Mouse (Mus musculus) C2C12 (cell line): ENCODE results near the gene Tsen54. TPM values are rescaled to one million over a fixed set of nuclear protein-coding genes. Genes with fewer than 3 reads are reported as not detected.

Experiments
- H3K27me3 ChIP-seq: one replicate; pipeline ENCODE4 v1.6.1; 2011; ENCODE audit not compliant: control insufficient read depth, insufficient read depth, insufficient read length
- H3K36me3 ChIP-seq: one replicate; pipeline ENCODE4 v1.6.1; 2011; ENCODE audit not compliant: control insufficient read depth, insufficient read depth
- H3K4me3 ChIP-seq: one replicate; pipeline ENCODE4 v1.5.1; 2011; ENCODE audit warnings: mild to moderate bottlenecking, control low read depth; ENCODE audit not compliant: poor library complexity, insufficient read depth, severe bottlenecking
- H3K79me2 ChIP-seq: one replicate; pipeline ENCODE4 v1.6.1; 2011; ENCODE audit not compliant: control insufficient read depth, insufficient read depth
- H3K79me3 ChIP-seq: one replicate; pipeline ENCODE4 v1.6.1; 2011; ENCODE audit warnings: low read depth, control low read depth
- H3ac ChIP-seq: one replicate; pipeline ENCODE3; 2011; ENCODE audit warnings: low read depth; ENCODE audit not compliant: control insufficient read depth, insufficient read length
- CEBPB ChIP-seq: IDR thresholded peaks from one replicate; pipeline ENCODE4 v1.6.1; 2011; ENCODE audit warnings: low read depth, mild to moderate bottlenecking, control low read depth, moderate library complexity
- CTCF ChIP-seq: IDR thresholded peaks from one replicate; pipeline ENCODE4 v1.5.1; 2011; ENCODE audit not compliant: control insufficient read depth, insufficient read depth, insufficient read length
- FOSL1 ChIP-seq: IDR thresholded peaks from one replicate; pipeline ENCODE4 v1.8.0; 2011; ENCODE audit warnings: mild to moderate bottlenecking, low read length; ENCODE audit not compliant: poor library complexity, insufficient read depth, severe bottlenecking
- MAX ChIP-seq: IDR thresholded peaks from one replicate; pipeline ENCODE4 v1.6.1; 2011; ENCODE audit warnings: mild to moderate bottlenecking, control low read depth
- MYOD1 ChIP-seq: IDR thresholded peaks from one replicate; pipeline ENCODE4 v1.6.1; 2011; ENCODE audit warnings: low read depth; ENCODE audit not compliant: control insufficient read depth, insufficient read length
- MYOG ChIP-seq: IDR thresholded peaks from one replicate; pipeline ENCODE4 v1.6.1; 2011; ENCODE audit not compliant: control insufficient read depth, insufficient read length; ENCODE audit errors: extremely low read depth
- USF1 ChIP-seq: IDR thresholded peaks from one replicate; pipeline ENCODE4 v1.6.1; 2011; ENCODE audit warnings: low read depth, mild to moderate bottlenecking, control low read depth, moderate library complexity
- long read RNA-seq, 2 experiments: library from polyadenylated mRNA; unstranded; transcript quantifications; one replicate each; pipeline ENCODE4 v2.0.0; 2019 to 2020
- polyA plus RNA-seq: library from polyadenylated mRNA; unstranded; fragments of >200 nt; fragmentation: generic; extraction: Trizol; gene quantifications from one replicate; pipeline ENCODE4 v1.2.1, GENCODE M21; 2012; ENCODE audit warnings: missing spikeins

Gene Tsen54
- 18.5 TPM for polyA plus RNA-seq
- long read RNA-seq, experiment 1, transcript Tsen54-201 (11 exons, 1,979 nt), result major isoform, 6 of 13 reads
- long read RNA-seq, experiment 1, partial matches to known transcripts, result 3 of 13 reads
- long read RNA-seq, experiment 1, other reads (novel, unspliced or antisense), result 4 of 13 reads
- long read RNA-seq, experiment 2, transcript Tsen54-201 (11 exons, 1,979 nt), result major isoform, 57 of 93 reads
- long read RNA-seq, experiment 2, partial matches to known transcripts, result 7 of 93 reads
- long read RNA-seq, experiment 2, other reads (novel, unspliced or antisense), result 29 of 93 reads

- TF ChIP-seq MYOD1 (no peak), USF1 (peak; percentile 23)
- Histone ChIP-seq H3K4me3 (peak within 1 kb of the TSS; percentile 69), H3ac (peak within 1 kb of the TSS; percentile 75), H3K79me3 (peaks cover 3% of the 10 kb centered on the region), H3K79me2 (peaks cover 8% of the 10 kb centered on the region), H3K27me3 (no peaks in the 10 kb centered on the region), H3K36me3 (no peaks in the 10 kb centered on the region)
Observed at GRCm38 (mm10) chr11:115814605-115815450, at the start of gene Tsen54. Gene Tsen54 (plus strand): TSS chr11:115814724.

GRCm38 (mm10) chr11:115765103-115765606 lies 49.4 kb upstream of the Tsen54 start, which contains the start of gene Tmem94:
Gene Tmem94 (plus strand): TSS chr11:115765433.
- Histone ChIP-seq H3K27me3 (no peaks in the 10 kb centered on the region), H3K4me3 (peak within 1 kb of the TSS; percentile 74), H3ac (peak within 1 kb of the TSS; percentile 35), H3K79me3 (no peaks in the 10 kb centered on the region), H3K36me3 (no peaks in the 10 kb centered on the region), H3K79me2 (peaks cover 26% of the 10 kb centered on the region)
- TF ChIP-seq MYOG (no peak), MYOD1 (no peak), MAX (peak; percentile 27)

- Histone ChIP-seq H3K79me2 (peaks cover 26% of the 10 kb centered on the region), H3K4me3 (peak overlapping the region; percentile 74), H3K36me3 (no peaks in the 10 kb centered on the region), H3K79me3 (no peaks in the 10 kb centered on the region), H3ac (peak overlapping the region; percentile 35), H3K27me3 (no peaks in the 10 kb centered on the region)
- TF ChIP-seq FOSL1, result no peak
Observed at GRCm38 (mm10) chr11:115765607-115766141, 48.9 kb upstream of the Tsen54 start.

- Histone ChIP-seq H3K79me2 (peaks cover 26% of the 10 kb centered on the region), H3K4me3 (peak overlapping the region; percentile 74), H3ac (peak overlapping the region; percentile 29), H3K27me3 (no peaks in the 10 kb centered on the region), H3K36me3 (no peaks in the 10 kb centered on the region), H3K79me3 (peaks cover 2% of the 10 kb centered on the region)
- TF ChIP-seq MYOD1, result no peak
Observed at GRCm38 (mm10) chr11:115766356-115766943, 48.1 kb upstream of the Tsen54 start.

- no peak overlapping the region for H3ac ChIP-seq
- H3K4me3 ChIP-seq, result no peak overlapping the region
- peaks cover 2% of the 10 kb centered on the region for H3K79me3 ChIP-seq
- H3K79me2 ChIP-seq, result peaks cover 26% of the 10 kb centered on the region
- no peaks in the 10 kb centered on the region for H3K27me3 ChIP-seq
- no peak for TF ChIP-seq MAX
- TF ChIP-seq USF1, result peak; percentile 1
- no peaks in the 10 kb centered on the region for H3K36me3 ChIP-seq
Observed at GRCm38 (mm10) chr11:115766981-115767380, 47.5 kb upstream of the Tsen54 start.

- Histone ChIP-seq H3K79me3 (peaks cover 2% of the 10 kb centered on the region), H3K27me3 (no peaks in the 10 kb centered on the region), H3K4me3 (no peak overlapping the region), H3K79me2 (peaks cover 26% of the 10 kb centered on the region), H3K36me3 (no peaks in the 10 kb centered on the region), H3ac (no peak overlapping the region)
- TF ChIP-seq CEBPB, result no peak
- no peak for TF ChIP-seq MYOD1
- TF ChIP-seq FOSL1, result no peak
- no peak for TF ChIP-seq MAX
- no peak for TF ChIP-seq MYOG
- TF ChIP-seq USF1, result no peak
- no peak for TF ChIP-seq CTCF
Observed at GRCm38 (mm10) chr11:115768896-115769295, 45.6 kb upstream of the Tsen54 start.
